Mouse (Mus musculus) ES-E14 (cell line): ENCODE data around the gene Gm4565.
"Not testable (repeated sequence)": the region's sequence is repeated elsewhere in the genome, so short reads cannot be mapped to it uniquely, and the experiment has no call there.

Experiments
- CHD2 ChIP-seq: IDR thresholded peaks from 2 replicates; pipeline ENCODE4 v1.6.1; 2014; ENCODE audit warnings: mild to moderate bottlenecking, low read depth, low read length, inconsistent platforms
- MAFK ChIP-seq: IDR thresholded peaks from 2 replicates; pipeline ENCODE4 v1.6.1; 2014; ENCODE audit warnings: mild to moderate bottlenecking, low read depth, low read length, inconsistent platforms; ENCODE audit not compliant: insufficient read depth
- ZC3H11A ChIP-seq: IDR thresholded peaks from 2 replicates; pipeline ENCODE4 v1.6.1; 2012; ENCODE audit warnings: low read depth, mild to moderate bottlenecking, inconsistent platforms, low read length, borderline replicate concordance
- ZNF384 ChIP-seq: IDR thresholded peaks from 2 replicates; pipeline ENCODE4 v1.6.1; 2012; ENCODE audit warnings: low read depth, low read length, inconsistent platforms

DNA sequence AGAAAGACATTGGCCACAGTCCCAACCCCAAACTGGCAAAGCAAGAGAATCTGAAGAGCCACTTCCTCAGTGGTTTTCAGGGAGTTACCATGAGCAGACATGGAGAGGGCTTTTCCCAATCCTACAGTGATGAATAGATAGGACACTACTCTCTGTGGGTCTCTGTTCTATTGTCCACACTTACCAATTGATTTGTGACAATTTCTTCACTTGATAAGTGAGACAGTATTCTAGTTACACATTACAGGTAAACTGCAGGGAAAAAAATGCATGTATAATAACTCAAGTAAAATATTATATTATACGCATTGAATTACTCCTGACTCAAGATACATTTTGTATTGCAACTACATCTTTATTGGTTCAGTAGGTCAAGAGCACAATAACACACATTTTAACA is 53.1 kb downstream of the Gm4565 start, which contains the start of gene Gm8677:
- TF ChIP-seq ZNF384, MAFK, ZC3H11A, CHD2: not testable (repeated sequence)
